Mouse (Mus musculus): ENCODE results near the gene Fosb. TPM values are rescaled to one million over a fixed set of nuclear protein-coding genes. Genes with fewer than 3 reads are reported as not detected.

Gene Fosb
- polyA plus RNA-seq (2015; fragmentation: Nextera tagmentation; extraction: Ambion mirVana) = 0.09 and 0.26 TPM in 2 replicates

DNA sequence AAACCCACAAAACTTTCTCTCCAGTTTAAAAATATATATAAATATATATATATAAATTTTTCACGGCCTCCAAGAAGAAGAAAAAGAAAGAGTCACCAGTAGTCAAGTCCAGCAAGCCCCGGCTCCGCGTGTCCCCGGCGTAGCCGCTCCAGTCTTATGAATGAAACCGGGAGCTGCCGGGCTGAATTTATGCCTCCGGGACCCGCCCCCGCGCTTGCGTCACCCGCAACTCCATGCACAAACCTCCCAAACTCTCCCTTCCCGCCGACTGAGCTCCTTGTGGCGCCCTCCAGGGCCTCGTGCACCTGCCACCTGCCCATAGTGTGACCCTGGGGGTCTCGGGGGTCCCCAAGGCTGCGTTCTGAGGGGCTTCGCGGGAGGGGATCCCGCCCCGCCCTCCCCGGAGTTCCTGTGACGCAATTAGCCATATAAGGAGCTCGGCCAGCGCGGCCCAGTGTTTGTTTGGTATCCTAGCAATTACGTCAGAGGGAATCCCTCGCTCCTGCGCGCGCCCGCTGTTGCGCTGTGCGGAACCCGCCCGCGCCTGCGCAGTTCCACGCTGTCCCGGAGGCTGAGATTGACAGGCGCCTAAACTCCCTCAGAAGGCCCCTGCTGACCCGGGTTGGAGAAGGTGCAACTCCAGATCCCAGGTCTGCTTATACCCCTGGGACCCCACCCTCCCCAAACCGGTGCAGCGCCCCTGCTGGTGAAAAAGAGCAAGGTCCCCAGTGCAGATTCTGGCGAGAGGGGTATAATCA is at the start of gene Fosb:
TSS of gene Fosb (minus strand) at position 168 of the 758 bp plus-strand sequence.
- Histone ChIP-seq H3K27ac (0 out of 2 replicates have a peak within 1 kb of the TSS, but pooled peaks have one; percentile 74), H3K27me3 (peaks cover 54% of the 10 kb centered on the region), H3K4me1 (peaks cover 29% of the 10 kb centered on the region), H3K9me3 (replicated peaks) (no peaks in the 10 kb centered on the region), H3K9ac (peak within 1 kb of the TSS; percentile 48), H3K4me2 (peak within 1 kb of the TSS; percentile 93), H3K4me3 (replicated peaks) (peak within 1 kb of the TSS; percentile 76), H3K36me3 (no peaks in the 10 kb centered on the region)
- peak; percentile 83 for ATAC-seq (replicated peaks; ENCODE audit: low FRiP score)
- WGBS = 0% methylated on average over 48 of the region's 49 CpGs

DNA sequence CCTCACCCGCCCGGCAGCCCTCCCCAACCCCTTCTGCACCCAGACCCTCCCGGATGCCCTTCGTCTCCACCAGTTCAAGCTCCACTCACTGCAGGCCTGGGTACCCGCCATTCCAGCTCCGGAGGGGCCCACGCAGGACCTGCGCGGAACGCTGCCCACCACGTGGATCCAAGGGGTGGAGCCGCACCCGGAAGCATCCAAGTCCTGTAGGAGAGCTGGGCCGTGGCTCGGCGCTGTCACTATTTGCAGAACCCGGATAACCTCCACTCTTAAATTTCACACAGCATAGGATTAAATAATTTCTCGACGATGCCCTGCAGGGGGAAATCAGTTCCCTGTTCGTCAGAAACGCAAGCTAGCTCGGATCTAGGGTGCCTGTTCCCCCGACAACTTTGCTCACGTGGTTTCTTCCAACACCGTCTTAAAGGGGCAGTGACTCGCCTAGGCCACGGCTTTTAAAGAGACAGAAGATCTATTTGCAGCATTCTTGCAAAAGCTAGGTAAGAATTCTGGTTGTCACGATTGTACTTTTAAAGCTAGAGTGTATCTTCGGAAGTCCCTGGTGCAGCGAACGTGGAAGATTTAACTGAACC is 49.5 kb upstream of the Fosb start, which contains the start of the genes Cd3eap and Ppp1r13l:
TSS of gene Cd3eap (minus strand) at position 185 of the 593 bp plus-strand sequence.
TSS of gene Ppp1r13l (plus strand) at position 451 of the 593 bp plus-strand sequence.
- peak within 1 kb of the TSS; percentile 99 for H3K4me2 ChIP-seq
- WGBS = under 1% methylated on average over 31 of the region's 31 CpGs
- peak within 1 kb of the TSS; percentile 81 for H3K27ac ChIP-seq
- peak; percentile 63 for ATAC-seq (replicated peaks; ENCODE audit: low FRiP score)
- H3K36me3 ChIP-seq = peaks cover 37% of the 10 kb centered on the region
- H3K9ac ChIP-seq = peak within 1 kb of the TSS; percentile 56
- H3K27me3 ChIP-seq = 0 out of 2 replicates have a peak, but pooled peaks cover 7% of the 10 kb centered on the region
- H3K4me1 ChIP-seq = peaks cover 54% of the 10 kb centered on the region
- peak within 1 kb of the TSS; percentile 86 for H3K4me3 ChIP-seq (replicated peaks)
- no peaks in the 10 kb centered on the region for H3K9me3 ChIP-seq (replicated peaks)

DNA sequence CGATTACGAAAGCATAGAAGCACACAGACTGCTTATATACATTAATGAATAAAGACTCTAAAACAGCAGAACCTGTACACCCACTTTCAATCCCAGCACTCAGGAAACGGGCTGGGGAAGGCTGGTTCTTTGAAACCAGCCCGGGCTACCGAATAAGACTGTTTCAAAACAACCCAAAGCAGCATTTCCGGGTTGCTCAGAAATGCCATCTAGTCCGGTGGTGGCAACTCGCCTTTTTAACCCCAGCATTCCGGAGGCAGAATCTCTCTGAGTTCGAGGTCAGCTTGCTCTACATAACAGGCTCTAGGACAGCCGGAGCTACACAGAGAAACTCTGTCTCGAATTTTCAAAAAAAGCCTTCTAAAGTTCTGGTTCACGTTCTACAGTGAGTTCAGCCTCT is 48.8 kb upstream of the Fosb start:
- Histone ChIP-seq H3K4me1 (peaks cover 46% of the 10 kb centered on the region), H3K4me2 (peak overlapping the region; percentile 99), H3K36me3 (peaks cover 44% of the 10 kb centered on the region), H3K9ac (peak overlapping the region; percentile 56), H3K27me3 (0 out of 2 replicates have a peak, but pooled peaks cover 7% of the 10 kb centered on the region), H3K27ac (no peak overlapping the region), H3K9me3 (replicated peaks) (no peaks in the 10 kb centered on the region), H3K4me3 (replicated peaks) (peak overlapping the region; percentile 86)
- no peak for ATAC-seq (replicated peaks; ENCODE audit: low FRiP score)
- 16% methylated on average over 13 of the region's 13 CpGs for WGBS

DNA sequence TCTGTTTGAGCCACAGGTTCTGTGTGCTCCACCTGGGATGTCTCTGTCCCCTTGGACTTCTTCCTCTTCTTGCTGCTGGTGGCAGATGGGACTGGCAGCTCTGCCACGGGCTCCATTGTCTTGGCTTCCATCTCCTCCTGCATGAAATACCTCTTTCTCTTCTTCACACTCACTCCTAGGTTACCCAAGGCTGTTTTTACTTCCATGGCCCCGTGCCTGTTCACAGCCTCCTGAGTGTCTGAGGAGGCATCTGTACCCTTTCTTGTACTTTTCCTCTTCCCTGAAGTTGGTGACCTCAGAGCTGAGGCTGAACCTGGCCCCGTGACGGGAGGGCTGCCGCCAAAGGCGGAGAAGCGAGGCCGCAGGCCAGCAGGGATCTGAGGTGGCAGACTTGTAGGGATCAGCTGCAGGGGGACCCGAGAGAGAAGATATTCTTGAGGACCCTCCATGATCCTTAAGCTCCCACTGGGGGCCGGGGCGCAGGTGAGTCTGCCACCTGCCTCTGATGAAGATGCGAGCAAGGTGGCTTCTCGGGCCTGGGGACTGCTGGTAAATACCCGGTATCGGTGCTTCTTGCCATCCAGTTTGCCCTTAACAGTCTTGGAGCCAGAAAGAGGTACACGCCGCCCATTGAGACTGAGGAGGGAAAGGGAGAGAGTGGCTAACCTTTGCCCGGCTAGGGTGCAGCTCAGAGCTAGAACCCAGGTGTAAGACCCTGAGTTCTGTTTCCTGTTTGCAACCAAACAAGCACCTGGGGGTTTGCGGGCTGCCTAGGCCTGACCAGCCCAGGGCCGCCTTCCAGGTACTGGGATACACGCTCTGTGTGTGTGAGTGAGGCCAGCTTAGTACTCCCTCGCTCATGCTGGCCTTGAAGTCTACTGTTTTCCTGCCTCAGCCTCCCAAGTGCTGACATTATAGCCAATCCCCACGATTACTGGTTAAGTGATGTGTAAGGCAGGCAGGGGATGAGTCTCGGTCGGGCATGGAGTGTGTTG is 47.8 kb upstream of the Fosb start:
- H3K9ac ChIP-seq = peak overlapping the region; percentile 56

DNA sequence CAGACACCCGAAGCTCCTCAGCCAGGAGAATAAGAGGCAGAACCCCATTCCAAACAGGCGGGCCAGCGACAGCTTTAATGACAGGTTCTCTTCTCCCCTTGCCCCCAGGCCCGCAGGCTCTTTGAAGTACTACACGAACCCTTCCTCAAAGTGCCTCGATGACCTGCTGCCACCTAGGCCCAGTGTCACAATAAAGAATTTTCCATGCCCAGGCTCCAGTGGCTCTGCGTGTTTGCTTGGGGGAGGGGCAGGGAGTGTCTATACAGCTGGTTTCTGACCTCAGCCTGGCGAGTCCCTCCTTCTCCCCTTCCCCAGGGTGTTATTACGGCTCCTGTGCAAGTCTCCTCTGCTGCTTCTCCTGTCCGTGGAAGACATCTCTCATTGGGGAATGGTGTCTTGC is 46.5 kb upstream of the Fosb start:
- H3K9ac ChIP-seq = no peak overlapping the region
- H3K4me2 ChIP-seq = no peak overlapping the region
- H3K27ac ChIP-seq = no peak overlapping the region
- H3K9me3 ChIP-seq (replicated peaks) = no peaks in the 10 kb centered on the region
- peaks cover 33% of the 10 kb centered on the region for H3K4me1 ChIP-seq
- H3K4me3 ChIP-seq (replicated peaks) = no peak overlapping the region
- 54% methylated on average over 10 of the region's 10 CpGs for WGBS
- H3K27me3 ChIP-seq = no peaks in the 10 kb centered on the region
- ATAC-seq (replicated peaks; ENCODE audit: low FRiP score) = no peak
- peaks cover 67% of the 10 kb centered on the region for H3K36me3 ChIP-seq

More for the DNA sequence above, 47.8 kb upstream of the Fosb start:
- Histone ChIP-seq H3K9me3 (replicated peaks) (no peaks in the 10 kb centered on the region), H3K4me2 (peak overlapping the region; percentile 99), H3K27me3 (0 out of 2 replicates have a peak, but pooled peaks cover 5% of the 10 kb centered on the region), H3K4me1 (peaks cover 45% of the 10 kb centered on the region), H3K36me3 (peaks cover 54% of the 10 kb centered on the region), H3K27ac (no peak overlapping the region), H3K4me3 (replicated peaks) (peak overlapping the region; percentile 86)
- 92% methylated on average over 25 of the region's 25 CpGs for WGBS
- no peak for ATAC-seq (replicated peaks; ENCODE audit: low FRiP score)

DNA sequence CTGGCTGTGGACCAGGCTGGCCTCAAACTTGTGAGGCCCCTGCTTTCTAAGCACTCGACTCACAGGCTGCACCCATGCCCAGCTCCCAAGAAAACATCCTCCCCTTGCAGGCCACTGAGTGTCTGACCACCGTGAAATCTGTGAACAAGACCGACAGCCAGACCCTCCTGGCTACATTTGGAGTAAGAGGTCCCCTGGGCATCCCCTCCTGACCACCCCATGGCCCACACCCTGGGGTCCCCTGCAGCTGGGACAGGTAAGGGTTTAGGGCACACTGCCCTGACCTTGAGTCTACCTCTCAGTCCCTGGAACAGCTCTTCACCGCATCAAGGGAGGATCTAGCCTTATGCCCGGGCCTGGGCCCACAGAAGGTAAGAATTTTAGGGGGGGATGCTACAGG is 45.1 kb upstream of the Fosb start:
- H3K9ac ChIP-seq = no peak overlapping the region
- H3K36me3 ChIP-seq = peaks cover 78% of the 10 kb centered on the region
- H3K4me2 ChIP-seq = no peak overlapping the region
- H3K4me1 ChIP-seq = peaks cover 20% of the 10 kb centered on the region
- H3K27me3 ChIP-seq = no peaks in the 10 kb centered on the region
- WGBS = 86% methylated on average over 5 of the region's 5 CpGs
- H3K27ac ChIP-seq = no peak overlapping the region
- H3K9me3 ChIP-seq (replicated peaks) = no peaks in the 10 kb centered on the region
- no peak for ATAC-seq (replicated peaks; ENCODE audit: low FRiP score)
- H3K4me3 ChIP-seq (replicated peaks) = no peak overlapping the region

DNA sequence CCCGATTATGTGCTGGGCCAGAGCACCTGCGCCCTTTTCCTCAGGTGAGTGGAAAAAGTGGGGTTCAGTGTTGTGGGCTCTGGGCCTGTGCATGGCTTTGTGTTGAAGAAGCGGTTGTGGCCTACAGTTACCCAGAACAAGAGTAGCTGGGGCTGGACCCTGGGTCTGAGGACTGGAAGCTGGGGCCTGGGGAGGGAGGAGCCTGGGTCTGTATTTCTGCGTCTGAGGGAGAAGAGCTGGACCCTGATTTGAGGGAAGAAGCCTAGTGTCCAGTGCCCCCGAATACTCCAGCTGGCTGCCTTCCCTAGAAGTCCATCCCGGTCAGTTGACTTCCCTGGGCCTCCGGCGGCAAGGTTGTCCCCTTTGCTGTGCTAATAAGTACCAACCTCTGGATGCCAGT is 40.4 kb upstream of the Fosb start:
- no peak overlapping the region for H3K4me2 ChIP-seq
- H3K9ac ChIP-seq = no peak overlapping the region
- no peak overlapping the region for H3K27ac ChIP-seq
- 89% methylated on average over 8 of the region's 8 CpGs for WGBS
- H3K4me3 ChIP-seq (replicated peaks) = no peak overlapping the region
- H3K27me3 ChIP-seq = no peaks in the 10 kb centered on the region
- peaks cover 25% of the 10 kb centered on the region for H3K4me1 ChIP-seq
- ATAC-seq (replicated peaks; ENCODE audit: low FRiP score) = no peak
- no peaks in the 10 kb centered on the region for H3K9me3 ChIP-seq (replicated peaks)
- peaks cover 76% of the 10 kb centered on the region for H3K36me3 ChIP-seq

DNA sequence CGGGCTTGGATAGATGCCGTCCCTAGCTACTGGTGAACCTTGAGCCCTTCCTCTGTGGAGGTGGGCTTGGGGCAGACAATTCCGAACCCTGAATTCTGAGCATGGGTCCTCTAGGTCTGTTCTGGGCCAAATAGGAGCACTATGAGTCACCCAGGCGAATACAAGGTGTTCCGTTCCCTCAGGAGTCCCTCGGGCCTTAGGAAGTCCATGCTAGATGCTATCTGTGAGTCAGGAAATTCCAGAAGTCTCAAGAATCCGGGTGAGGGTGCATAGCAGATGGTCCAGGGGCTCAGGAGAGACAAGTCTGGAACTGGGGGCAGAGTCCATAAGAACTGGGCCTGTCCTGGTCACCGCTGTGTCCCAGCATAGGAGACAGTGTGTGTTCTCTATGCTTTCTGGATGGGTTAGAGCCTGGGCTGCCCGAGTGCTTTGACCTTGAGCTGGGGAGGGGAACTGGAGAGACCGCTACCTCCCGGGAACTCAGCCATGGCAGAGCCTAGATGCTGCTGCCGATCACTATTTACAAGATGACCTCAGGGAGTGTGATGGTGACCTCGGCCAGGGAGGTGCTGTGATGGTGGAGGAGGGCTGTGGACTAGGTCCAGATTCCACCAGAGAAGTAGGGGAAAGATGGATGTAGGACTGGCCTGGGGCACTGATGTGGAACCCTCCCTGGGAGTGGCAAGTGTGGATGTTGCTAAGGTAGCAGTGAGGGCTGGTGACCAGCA is 39.5 kb upstream of the Fosb start:
- no peaks in the 10 kb centered on the region for H3K9me3 ChIP-seq (replicated peaks)
- H3K9ac ChIP-seq = no peak overlapping the region
- no peak overlapping the region for H3K4me2 ChIP-seq
- peaks cover 67% of the 10 kb centered on the region for H3K36me3 ChIP-seq
- no peak overlapping the region for H3K4me3 ChIP-seq (replicated peaks)
- no peaks in the 10 kb centered on the region for H3K27me3 ChIP-seq
- ATAC-seq (replicated peaks; ENCODE audit: low FRiP score) = no peak
- peak overlapping the region; percentile 41; the same call in 1 of the 2 replicates for H3K27ac ChIP-seq
- peaks cover 30% of the 10 kb centered on the region for H3K4me1 ChIP-seq
- WGBS = 74% methylated on average over 13 of the region's 13 CpGs

DNA sequence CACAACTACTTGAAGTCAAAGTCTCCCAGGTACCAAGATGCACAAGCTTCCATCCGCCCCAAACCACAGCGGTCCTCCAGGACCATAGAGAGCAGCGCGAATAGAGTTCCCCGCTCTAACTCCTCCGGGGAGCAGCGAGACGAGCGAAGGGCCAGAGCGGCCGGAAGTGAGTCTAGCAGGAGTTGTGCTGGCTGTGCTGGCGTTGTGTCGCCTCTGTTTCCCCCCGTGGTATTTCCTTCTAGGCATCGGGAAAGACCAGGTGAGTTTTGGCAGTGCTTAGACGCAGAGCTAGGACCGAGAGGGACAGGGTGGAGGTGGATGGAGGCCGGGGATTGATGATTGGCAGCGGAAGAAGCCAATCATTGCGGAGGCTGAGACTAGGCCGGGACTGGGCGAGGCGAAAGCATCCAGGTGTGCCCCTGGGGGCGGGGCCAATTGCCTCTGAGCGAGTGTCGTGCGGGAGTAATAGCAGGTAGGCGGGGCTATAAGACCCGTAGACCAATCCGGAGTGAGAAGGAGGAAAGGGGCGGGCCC is 35.2 kb upstream of the Fosb start:
- Histone ChIP-seq H3K27me3 (peaks cover 20% of the 10 kb centered on the region), H3K4me2 (peak overlapping the region; percentile 93), H3K27ac (peak overlapping the region; percentile 88), H3K36me3 (peaks cover 26% of the 10 kb centered on the region), H3K4me1 (peaks cover 63% of the 10 kb centered on the region), H3K9me3 (replicated peaks) (no peaks in the 10 kb centered on the region), H3K9ac (peak overlapping the region; percentile 62), H3K4me3 (replicated peaks) (peak overlapping the region; percentile 57)
- peak; percentile 95 for ATAC-seq (replicated peaks; ENCODE audit: low FRiP score)
- under 1% methylated on average over 31 of the region's 31 CpGs for WGBS

DNA sequence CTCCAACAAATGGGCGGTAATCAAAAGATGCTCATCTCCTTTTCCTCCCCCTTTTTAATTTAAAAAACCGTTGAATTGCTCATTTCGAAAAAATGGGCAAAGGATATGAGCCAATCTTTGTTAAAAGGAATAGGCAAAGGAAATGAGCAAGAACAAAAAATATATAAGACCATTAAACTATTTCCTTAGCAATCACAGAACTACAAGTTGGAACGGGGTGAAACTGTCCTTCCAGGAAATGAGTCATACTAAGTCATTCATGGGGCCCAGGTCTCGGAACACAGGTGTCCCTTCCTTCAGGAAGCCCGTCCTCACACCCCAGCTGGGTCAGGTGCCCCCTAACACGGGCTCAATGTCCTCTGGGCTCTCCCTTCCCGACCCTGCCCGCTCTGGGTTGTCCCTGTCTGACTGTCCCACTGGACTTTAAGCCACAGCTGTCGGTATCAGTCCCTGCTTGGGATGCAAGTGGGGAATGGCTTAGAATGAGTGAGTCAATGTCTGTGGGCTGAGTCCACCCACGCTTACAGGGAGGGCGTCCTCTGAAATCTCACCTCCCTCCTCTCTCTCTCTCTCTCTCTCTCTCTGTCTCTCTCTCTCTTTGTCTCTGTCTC is 34.5 kb upstream of the Fosb start, which contains the start of gene Ercc1:
TSS of gene Ercc1 (plus strand) at position 542 of the 611 bp plus-strand sequence.
- Histone ChIP-seq H3K9ac (peak within 1 kb of the TSS; percentile 62), H3K4me3 (replicated peaks) (peak within 1 kb of the TSS; percentile 57), H3K27ac (peak within 1 kb of the TSS; percentile 88), H3K36me3 (peaks cover 20% of the 10 kb centered on the region), H3K9me3 (replicated peaks) (no peaks in the 10 kb centered on the region), H3K4me1 (peaks cover 56% of the 10 kb centered on the region), H3K4me2 (peak within 1 kb of the TSS; percentile 93), H3K27me3 (peaks cover 20% of the 10 kb centered on the region)
- 19% methylated on average over 12 of the region's 12 CpGs for WGBS
- 0 out of 2 replicates have a peak, but pooled peaks have one; percentile 6 for ATAC-seq (replicated peaks; ENCODE audit: low FRiP score)

Measured in kidney, embryonic 15.5 days (tissue).